12 mouse cellular contexts compared by ENCODE assay signal in genomic region chr9:63969467-63969866, GRCm38 (mm10). TPM values are rescaled to one million over a fixed set of nuclear protein-coding genes. Genes with fewer than 3 reads are reported as not detected.
DNase-seq lines count a peak whose midpoint lies in the region; ATAC-seq lines count a peak whose summit lies in the region.
"Had no signal": no experiment of that assay in that cellular context is flagged by ENCODE, and none has a peak within 500 bp of the region (broad histone marks: within the 10 kb centered on the region; RNA-seq: fewer than 3 reads in every experiment).

No protein-coding gene starts in this region.

- no peak overlapping the region for H3K9ac ChIP-seq in kidney, embryonic 16.5 days (replicated peaks; ENCODE audit: low read length)
- H3K9ac ChIP-seq in intestine, embryonic 15.5 days = no peak overlapping the region
- H3K9ac ChIP-seq: hindbrain, embryonic 12.5 days; midbrain, embryonic 15.5 days had no signal

- peaks cover 94% of the 10 kb centered on the region for H3K4me1 ChIP-seq in heart, embryonic 10.5 days
- peaks cover 86% of the 10 kb centered on the region for H3K4me1 ChIP-seq in kidney, embryonic 16.5 days (ENCODE audit: insufficient read depth, low read length)
- H3K4me1 ChIP-seq in intestine, embryonic 15.5 days (replicated peaks) = peaks cover 81% of the 10 kb centered on the region

- no peaks in the 10 kb centered on the region for H3K27me3 ChIP-seq in heart, embryonic 10.5 days (ENCODE audit: insufficient read depth, poor library complexity, severe bottlenecking)
- no peaks in the 10 kb centered on the region for H3K27me3 ChIP-seq in kidney, embryonic 16.5 days (ENCODE audit: insufficient read depth, low read length)
- no peaks in the 10 kb centered on the region for H3K27me3 ChIP-seq in intestine, embryonic 15.5 days (replicated peaks)
- H3K27me3 ChIP-seq: hindbrain, embryonic 12.5 days; midbrain, embryonic 15.5 days had no signal

- H3K36me3 ChIP-seq in heart, embryonic 10.5 days = peaks cover 41% of the 10 kb centered on the region
- 0 out of 2 replicates have a peak, but pooled peaks cover 8% of the 10 kb centered on the region for H3K36me3 ChIP-seq in kidney, embryonic 16.5 days (ENCODE audit: insufficient read depth, low read length)
- no peaks in the 10 kb centered on the region for H3K36me3 ChIP-seq in intestine, embryonic 15.5 days
- H3K36me3 ChIP-seq: hindbrain, embryonic 12.5 days; midbrain, embryonic 15.5 days had no signal

- intact Hi-C loops in heart, postnatal 25 days (cut with DNase I) = no loop called here

- H3K27ac ChIP-seq in heart, embryonic 10.5 days = peak overlapping the region; percentile 86
- H3K27ac ChIP-seq in kidney, embryonic 16.5 days (ENCODE audit: low read length) = peak overlapping the region; percentile 78
- H3K27ac ChIP-seq in intestine, embryonic 15.5 days = peak overlapping the region; percentile 90; the same call in 1 of the 2 replicates
- H3K27ac ChIP-seq: midbrain, embryonic 15.5 days had no signal

- DNase-seq in heart, embryonic 10.5 days (ENCODE audit: low spot score) = no peak
- DNase-seq in heart, postnatal 25 days (ENCODE audit: low spot score) = no peak
- no peak for DNase-seq in kidney, adult 11 months
- DNase-seq in NIH3T3 (ENCODE audit: low read depth) = peak; percentile 41
- DNase-seq in embryo, embryonic 11 days = no peak
- no peak for DNase-seq in embryo, embryonic 10.5 days (ENCODE audit: low spot score)
- DNase-seq: cerebellum, adult 9-11 months; right cerebral cortex, adult 18-20 months had no signal

- H3K4me2 ChIP-seq in kidney, embryonic 16.5 days (replicated peaks; ENCODE audit: low read depth, low read length) = no peak overlapping the region
- H3K4me2 ChIP-seq in intestine, embryonic 15.5 days (replicated peaks) = no peak overlapping the region
- H3K4me2 ChIP-seq: hindbrain, embryonic 12.5 days; midbrain, embryonic 15.5 days had no signal

- WGBS in heart, embryonic 10.5 days = 83% methylated on average over 10 of the region's 10 CpGs
- 77% methylated on average over 10 of the region's 10 CpGs for WGBS in kidney, embryonic 16.5 days
- WGBS in intestine, embryonic 15.5 days = 74% methylated on average over 10 of the region's 10 CpGs

- ATAC-seq in kidney, embryonic 16.5 days (ENCODE audit: low FRiP score, low TSS enrichment) = no peak
- ATAC-seq in intestine, embryonic 15.5 days = no peak
- ATAC-seq: midbrain, embryonic 15.5 days had no signal

- no peaks in the 10 kb centered on the region for H3K9me3 ChIP-seq in heart, embryonic 10.5 days
- no peaks in the 10 kb centered on the region for H3K9me3 ChIP-seq in kidney, embryonic 16.5 days (ENCODE audit: low read length)
- no peaks in the 10 kb centered on the region for H3K9me3 ChIP-seq in intestine, embryonic 15.5 days
- H3K9me3 ChIP-seq: hindbrain, embryonic 12.5 days; midbrain, embryonic 15.5 days had no signal

- H3K4me3 ChIP-seq in heart, embryonic 10.5 days = no peak overlapping the region
- H3K4me3 ChIP-seq in kidney, embryonic 16.5 days (ENCODE audit: low read length) = no peak overlapping the region
- H3K4me3 ChIP-seq in intestine, embryonic 15.5 days (replicated peaks) = no peak overlapping the region
- H3K4me3 ChIP-seq: hindbrain, embryonic 12.5 days; midbrain, embryonic 15.5 days had no signal

RNA-seq across cellular contexts. Expression of gene Smad6, which starts 52.4 kb away (rescaled TPM):
- 29.4 and 47.2 TPM in 2 replicates for polyA plus RNA-seq in heart, embryonic 10.5 days (2016; fragmentation: Nextera tagmentation; extraction: Ambion mirVana)
- total RNA-seq in heart, postnatal 25 days (2021) = 10 to 100 TPM in 1 of 2 experiments, 1 to 10 TPM in 1; 9.8 to 13.6 TPM
- 8.1 and 8.4 TPM in 2 replicates for polyA plus RNA-seq in kidney, embryonic 16.5 days (2015; fragmentation: Nextera tagmentation; extraction: Ambion mirVana)
- polyA plus RNA-seq in intestine, embryonic 15.5 days (2015; fragmentation: Nextera tagmentation; extraction: Ambion mirVana) = 11.9 and 13.0 TPM in 2 replicates
